Mouse (Mus musculus): ENCODE measurements around the gene Slc35g1.

Slc35g1 gene

DNA sequence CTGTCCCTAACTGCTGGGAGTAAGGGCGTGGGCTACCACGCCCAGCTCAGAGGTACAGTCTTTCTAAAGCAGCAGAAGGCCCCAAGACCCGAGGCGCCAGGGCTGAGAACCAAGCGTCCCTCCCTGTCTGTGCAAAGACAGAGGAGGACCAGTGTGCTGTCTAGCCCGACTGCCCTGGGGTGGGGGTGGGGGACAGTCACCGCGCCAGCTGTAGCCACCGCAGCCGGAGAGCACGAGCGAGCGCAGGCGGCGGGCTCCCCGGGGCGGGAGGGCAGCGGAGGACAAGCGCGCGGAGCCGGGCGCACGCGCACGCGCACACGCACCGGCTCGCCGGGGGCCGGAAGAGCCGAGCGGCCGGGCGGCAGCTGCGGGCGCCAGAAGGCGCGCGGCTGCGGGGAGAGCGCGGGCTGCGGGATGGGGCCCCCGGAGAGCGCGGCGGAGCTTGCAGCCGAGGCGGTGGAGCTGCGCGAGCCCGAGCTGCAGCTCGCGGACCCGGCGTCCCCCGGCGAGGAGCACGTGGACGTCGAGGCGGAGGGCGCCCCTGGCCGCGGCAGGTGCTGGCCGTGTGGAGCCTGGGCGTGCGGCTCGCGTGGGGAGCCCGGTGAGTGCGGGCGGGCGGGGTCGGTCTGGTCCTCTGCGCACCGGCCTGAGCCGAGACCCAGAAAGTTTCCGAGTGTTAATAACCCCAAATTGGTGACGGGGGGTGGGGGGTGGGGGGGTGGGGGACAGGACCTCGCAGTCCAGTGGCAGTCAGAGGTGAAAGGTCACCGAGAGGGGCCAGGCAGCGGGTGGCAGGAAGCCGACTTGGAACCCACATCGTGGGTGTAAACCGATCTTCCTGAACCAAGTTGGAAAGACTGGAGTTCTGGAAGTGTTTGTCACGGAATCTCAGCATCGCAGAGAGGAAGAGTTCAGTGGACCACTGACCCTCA is at the start of gene Slc35g1:
TSS of gene Slc35g1 (plus strand) at position 280 of the 932 bp plus-strand sequence.
- peak; percentile 85 for DNase-seq (ENCODE audit: low read depth, low spot score)

DNA sequence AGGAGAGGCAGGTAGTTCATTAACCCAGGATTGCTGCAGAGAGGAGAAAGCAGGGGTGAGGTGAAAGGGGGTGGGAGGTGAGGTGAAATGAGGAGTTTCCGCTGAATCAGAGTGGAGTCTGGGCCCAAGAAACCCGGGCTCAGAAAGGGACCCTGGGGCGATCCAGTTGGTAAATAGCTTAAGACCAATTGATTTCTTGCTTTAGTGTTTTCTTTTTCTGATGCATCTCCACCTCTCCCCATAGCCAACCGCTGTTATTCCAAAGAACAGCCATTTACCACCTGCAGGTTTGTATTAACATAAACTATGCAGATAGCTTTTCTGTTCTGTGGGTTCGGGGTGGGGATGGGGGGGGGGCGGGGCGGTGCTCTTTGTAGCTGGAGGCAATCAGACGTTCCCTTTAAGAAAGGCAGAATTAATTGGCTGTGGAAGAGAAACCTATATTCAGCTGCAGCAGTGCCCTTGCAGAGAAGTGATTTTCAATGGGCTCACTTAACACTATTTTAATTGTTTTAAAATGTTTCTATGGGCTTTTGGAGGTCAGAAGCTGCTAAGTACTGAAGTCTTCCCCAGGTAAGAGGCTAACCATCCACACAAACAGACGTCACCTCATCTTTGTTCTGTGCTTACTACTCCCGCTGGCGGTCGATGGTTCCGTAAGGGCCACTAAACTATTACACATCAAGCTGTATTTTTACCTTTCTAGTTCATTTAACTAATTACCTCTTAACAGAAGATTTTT is 47.3 kb upstream of the Slc35g1 start:
- DNase-seq (ENCODE audit: low read depth, low spot score) = peak; percentile 99

DNA sequence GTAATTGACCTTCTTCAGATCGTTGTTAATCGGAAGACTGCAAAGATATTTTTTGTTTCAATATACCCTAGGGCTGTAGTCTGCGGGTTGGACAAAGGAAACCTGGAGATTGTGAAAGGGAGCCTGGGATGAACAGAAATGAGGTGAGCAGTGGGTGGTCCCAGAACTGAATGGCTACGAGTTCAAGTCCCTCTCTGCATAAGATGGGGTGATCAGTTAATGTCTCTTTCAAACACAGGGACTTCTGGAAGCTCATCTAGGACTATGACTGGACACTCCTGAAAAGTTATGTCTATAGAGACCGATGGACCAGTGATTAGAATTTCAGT is 46.8 kb upstream of the Slc35g1 start:
- peak; percentile 58 for DNase-seq (ENCODE audit: low read depth, low spot score)

DNA sequence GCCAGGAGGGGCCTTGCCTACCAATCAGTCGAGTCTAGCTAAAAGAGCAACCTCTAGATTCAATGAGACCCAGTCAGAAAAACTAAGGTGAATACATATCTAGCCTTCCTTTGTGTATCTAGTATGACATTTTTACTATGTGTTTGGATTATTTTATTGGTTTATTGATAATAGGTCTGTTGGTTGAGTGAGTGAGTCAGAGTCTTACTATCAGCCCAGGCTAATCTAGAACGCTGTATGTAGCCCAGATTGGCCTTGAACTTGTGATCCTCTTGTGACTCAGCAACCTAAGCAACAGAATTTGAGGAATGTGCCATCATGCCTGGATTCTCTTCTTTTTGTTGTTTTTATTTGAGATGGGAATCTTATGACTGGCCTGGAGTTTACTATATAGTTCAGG is 44.6 kb upstream of the Slc35g1 start:
- DNase-seq (ENCODE audit: low read depth, low spot score) = no peak

DNA sequence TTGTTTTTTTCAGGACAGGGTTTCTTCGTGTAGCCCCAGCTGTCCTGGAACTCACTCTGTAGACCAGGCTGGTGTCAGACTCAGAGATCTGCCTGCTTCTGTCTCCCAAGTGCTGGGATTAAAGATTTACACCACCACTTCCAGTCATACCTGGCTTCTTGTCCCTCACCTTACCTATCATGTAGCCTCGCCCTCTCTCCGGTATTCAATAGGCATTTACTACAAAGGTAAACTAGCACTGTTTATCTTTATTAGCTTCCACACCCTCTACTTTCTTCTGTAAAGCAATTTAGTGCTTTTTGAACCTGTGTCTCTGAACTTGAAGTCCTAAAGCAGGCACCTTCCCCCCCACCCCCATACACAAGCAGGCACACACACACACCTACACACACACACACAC is 44.1 kb upstream of the Slc35g1 start:
- no peak for DNase-seq (ENCODE audit: low read depth, low spot score)

DNA sequence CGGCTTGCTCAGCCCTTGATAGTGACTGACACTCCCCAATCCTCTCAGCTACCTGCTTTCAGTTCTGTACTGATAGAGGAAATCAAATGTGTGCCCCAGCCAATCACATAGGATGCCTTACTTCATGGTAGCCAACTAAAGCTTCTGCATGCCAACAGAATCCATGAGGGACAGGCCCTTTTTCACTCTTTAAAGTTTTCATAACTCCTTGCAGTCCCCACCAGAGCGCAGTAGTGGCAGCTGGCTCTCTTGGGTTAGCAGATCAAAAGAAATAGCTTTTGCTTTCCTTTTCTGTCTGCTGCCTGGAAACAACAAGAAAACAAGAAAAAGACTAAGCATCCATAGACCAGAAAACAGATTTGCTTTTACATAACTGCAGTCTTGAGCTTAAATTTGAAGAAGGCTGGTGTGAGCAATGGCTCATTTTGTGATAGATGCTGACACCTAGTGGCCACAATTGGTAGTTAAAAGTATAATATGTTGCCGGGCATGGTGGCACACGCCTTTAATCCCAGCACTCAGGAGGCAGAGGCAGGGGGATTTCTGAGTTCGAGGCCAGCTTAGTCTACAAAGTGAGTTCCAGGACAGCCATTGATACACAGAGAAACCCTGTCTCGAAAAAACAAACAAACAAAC is 43.2 kb upstream of the Slc35g1 start:
- DNase-seq (ENCODE audit: low read depth, low spot score) = peak; percentile 78

DNA sequence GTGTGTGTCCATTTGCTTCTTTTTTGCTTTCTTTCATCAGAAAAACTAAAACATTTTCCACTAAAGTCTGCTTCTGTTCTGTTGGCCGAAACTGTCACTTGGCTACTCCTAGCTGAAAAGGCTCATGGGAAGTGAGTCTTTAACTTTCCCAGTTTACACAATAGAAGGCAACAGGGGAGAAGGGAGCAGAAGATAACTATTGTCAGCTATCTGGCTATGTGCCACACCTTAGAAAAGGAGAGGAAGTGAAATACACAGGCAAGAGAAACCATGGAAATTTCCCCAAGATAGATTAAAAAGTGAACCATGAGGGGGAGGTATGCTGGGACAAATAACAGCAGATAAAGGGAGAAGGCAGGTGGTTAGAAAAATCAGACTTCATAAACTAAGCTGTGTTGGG is 41.5 kb upstream of the Slc35g1 start:
- peak; percentile 55 for DNase-seq (ENCODE audit: low read depth, low spot score)

DNA sequence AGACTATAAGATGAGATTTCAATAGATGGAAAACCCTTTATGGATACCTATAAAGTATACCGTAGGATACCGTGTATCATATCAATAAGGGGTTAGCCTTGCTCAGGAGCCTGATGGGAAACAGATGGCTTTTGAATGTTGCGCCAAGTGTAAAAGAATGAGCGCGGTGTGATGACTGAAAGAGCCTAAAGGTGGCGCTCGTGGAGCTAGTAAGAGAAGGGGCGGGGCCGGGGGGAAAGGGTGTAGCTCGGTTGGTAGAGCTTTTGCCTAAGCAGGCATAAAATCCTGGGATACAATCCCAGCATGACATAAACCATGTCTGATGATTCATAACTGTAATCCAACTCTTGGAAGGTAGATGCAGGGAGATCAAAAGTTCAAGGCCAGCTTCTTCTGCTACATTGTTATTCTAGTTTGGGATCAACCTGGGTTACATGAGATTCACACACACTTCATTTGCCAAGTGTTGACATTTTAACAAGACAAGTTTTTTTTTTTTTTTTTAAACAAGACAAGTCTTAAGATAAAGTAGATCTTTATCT is 40.9 kb upstream of the Slc35g1 start:
- peak; percentile 86 for DNase-seq (ENCODE audit: low read depth, low spot score)

DNA sequence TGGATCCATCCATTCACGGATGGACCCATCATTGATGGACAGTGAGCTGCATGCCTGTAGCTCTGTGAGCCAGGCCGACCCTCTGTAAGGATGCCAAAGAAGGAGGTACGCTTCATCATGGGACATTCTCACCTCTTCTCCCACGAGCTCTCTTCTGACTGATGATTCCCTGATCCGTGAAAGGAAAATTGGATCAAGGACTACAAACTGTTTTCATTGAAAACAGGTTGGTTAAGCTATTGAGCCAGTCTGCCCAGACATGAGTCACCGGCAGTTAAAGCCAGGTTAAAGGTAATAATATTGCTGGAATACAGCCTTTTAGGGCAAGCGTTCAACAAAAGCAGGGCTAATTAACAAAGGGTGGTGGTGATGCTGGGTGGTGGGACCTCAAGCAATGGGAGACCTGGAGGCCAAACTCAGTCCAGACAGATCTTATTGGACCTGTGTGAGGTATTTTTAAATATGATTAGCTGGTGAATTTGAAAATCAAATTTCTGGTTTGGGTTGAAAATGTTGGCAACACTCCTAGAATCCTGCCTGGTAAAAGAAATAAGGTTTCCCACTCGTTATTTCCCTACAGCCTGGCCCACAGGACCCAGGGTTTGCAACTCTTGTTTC is 39.5 kb upstream of the Slc35g1 start:
- DNase-seq (ENCODE audit: low read depth, low spot score) = no peak

DNA sequence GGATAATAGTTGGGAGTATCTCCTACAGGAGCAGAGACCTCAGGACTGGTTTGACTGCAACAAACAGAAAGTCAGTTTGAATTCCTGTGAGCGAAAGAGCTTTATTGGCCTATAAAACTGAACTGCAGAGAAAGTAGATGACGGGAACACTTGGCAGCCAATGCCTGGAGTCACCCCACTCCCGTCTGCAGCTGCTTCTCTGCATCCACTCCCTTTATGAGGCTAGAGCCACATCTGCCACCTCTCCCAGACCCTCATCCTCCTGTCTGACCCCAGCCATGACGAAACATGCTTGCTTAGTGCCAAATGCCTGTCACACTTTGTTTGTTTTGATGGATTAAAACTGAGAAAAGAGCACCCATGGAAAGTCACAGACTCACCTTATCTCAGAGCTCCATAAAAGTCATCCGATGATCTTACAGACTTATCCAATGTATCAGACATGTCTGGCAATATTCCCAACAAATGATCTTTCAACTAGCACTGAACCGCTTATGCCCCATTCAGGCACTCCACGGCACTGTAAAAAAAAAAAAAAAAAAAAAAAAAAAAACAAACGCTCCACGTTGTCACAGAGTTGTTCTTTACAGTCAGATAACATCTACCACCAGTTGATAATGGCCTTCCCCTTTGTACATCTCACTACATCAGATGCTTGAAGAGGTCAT is 37.7 kb upstream of the Slc35g1 start:
- DNase-seq (ENCODE audit: low read depth, low spot score) = no peak

DNA sequence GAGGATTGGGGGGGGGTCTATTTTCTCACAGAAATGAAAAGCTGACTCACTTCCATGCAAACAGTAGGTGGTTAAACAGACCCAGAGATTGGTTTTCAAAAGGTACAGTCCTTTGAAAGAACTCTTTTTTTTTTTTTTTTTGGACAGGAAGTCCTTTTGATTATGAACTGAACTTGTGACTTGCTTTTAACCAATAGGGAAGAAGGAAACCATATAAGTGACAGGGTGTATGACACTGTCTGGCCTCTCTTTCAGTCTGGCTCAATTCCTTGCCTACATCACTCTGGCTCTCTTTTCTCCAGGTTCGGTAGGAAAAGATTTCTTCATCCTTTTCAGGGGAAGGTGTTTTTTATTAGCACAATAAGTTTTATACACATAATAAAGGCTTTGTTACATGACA is 36.5 kb upstream of the Slc35g1 start:
- DNase-seq (ENCODE audit: low read depth, low spot score) = no peak

DNA sequence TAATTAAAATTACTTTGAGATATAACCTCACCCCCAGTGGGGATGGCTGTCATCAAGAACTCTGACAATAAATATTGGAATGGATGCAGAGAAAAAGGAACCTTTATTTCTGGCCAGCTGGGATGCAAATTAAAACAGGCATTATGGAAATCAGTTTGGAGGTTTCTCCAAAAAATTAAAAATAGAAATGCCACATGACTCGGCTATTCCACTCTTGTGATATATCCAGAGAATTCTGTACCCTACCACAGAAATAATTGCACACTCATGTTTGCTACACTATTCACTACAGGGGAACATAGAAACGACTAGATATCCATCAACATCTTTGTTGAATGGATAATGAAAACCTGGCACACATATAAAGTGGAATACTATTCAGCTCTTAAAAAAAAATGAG is 33.9 kb upstream of the Slc35g1 start:
- DNase-seq (ENCODE audit: low read depth, low spot score) = no peak

DNA sequence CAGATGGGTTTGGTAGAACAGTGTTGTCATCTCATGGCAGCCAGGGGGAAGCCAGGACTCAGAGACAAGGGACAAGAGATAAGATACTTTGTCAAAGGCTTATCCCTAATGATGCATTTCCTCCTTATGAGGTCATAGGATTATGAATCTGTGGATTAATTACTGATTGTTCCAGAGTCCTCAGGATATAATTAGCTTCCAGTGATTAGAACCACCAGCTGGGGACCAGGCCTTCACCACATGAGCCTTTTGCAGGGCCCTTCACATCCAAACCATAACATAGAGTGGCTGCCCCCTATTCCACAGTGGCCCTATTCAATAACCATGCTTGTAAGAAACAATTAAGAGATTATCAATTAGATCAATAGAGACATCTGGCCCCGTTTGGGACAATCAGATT is 32.4 kb upstream of the Slc35g1 start:
- no peak for DNase-seq (ENCODE audit: low read depth, low spot score)

DNA sequence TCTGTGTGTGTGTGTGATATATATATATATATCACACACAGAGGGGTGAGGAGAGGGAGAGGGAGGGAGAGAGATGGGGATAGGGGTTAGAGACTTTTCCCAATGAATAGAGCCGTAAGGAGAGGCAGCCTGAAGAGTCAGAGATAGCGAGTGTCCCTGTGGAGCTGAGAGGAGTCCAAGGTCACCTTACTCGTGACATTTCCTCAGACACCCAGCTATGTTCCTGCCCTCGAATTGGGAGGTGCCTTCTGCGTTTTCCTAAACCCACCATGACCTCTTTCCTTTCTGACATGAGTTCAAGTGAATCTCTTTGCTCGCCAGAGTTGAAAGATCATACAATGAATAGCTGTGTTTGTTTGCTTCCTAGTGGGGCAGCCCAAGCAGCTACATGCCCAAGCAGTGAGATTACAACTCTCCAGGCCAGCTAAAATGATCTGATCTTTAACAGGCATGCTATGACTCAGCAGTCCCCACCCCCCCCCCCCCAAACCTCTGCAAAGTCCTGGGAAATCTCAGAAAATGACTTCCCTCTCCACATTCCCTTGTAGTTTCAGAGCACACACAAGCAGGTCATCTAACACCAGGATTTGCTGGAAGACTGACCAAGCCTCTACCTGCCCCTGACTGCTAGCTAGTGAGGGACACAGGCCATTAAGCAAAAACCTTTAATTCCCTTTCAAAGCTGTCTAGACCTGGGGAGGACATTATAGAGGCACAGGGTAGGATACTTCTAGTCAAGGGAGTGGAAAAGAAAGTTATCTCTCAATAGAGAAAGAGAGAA is 31.7 kb upstream of the Slc35g1 start:
- peak; percentile 71 for DNase-seq (ENCODE audit: low read depth, low spot score)

DNA sequence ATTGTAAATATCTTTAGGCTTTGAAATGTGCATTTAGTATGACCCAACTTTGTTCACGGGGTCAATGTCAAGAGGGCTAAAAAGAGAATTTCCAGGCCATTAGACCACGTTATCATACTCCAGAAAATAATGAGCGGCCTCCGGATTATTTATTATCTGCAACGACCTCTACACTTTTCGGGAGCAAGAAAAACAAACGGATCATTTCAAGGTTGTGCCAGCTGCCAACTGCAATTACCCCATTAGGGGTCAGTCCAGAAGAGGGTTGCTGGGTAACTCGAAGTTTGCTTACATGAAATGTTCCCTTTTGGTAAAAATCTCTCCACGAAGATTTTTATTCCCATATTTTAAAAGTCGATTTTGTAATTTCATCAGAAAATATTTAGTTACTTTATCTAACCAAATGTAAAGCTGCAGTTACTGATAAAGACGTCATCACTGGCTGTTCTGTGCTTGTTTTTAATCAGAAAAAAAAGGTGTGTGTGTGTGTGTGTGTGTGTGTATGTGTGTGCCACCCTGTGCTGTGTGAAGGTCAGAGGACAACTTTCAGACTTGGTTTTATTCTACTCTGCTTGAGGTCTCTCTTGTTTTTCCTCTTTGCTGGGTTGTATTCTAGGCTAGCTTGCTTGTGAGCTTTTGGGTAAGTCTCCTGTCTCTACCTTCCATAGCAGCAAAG is 30.7 kb upstream of the Slc35g1 start:
- DNase-seq (ENCODE audit: low read depth, low spot score) = no peak

DNA sequence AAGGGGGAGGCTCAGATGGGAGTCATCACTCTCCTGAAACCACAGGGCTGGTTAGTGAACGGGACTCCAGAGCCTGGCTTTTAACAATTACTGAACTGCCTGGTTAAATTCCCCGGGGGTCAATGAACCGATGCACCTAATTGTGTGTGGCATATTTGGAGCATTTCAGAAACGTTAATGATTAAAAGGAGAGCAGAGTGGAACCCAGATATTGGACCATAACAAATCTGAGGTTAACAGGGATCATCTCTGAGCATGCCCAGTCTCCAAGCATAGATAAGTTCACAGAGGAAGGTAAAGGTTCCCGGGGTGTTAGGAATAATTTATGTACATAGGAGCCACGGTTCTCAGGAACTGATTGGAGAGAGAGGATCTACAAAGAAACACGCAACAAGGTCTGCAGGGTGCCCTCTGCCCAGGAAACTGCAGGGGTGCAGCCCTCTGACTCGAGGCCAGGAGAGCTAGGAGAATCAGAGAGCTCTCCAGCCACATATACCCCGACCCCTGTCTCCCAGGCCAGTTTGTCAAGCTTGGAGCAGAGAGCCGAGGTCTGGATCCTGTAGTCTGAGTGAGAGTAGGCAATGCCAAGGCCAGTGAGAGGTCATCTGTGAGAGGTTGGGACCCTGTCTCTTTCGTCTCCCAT is 23.2 kb upstream of the Slc35g1 start:
- no peak for DNase-seq (ENCODE audit: low read depth, low spot score)

DNA sequence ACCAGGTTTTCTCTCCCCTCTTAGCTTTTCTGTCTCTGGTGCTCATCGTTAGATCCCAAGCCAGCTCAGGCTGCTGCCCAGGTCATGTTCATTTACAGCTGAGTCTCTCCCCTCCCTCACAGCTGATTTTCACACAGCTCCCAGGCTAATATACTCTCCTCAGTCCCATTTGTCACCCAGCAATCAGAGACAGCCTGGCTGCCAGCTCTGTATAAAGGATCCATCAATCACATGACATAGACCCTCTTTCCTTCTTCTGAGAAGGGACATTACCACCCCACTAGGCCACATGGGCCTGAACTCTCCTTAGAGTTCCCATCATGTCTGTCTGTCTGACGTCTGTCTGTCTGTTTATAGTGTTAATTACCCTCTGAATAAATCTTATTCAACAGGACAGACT is 22.4 kb upstream of the Slc35g1 start:
- no peak for DNase-seq (ENCODE audit: low read depth, low spot score)

DNA sequence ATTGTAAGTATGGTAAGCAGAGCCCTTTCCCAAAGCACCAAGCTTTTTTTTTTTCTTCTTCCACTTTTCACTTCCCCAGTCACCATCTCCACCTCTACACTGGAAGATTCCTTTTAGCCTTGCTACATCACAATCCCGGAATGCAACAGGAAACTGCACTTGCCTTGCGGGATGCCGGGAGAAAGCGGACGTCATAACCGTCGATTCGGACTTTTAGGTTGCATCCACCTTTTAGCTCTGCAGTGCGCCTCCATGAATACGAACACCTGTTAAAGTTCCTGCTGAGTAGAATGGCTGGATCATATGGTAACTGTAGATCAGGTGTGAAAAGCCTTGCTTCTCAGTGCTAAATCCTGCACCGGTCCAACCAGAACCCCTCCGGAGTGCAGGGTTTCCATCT is 12.0 kb upstream of the Slc35g1 start:
- DNase-seq (ENCODE audit: low read depth, low spot score) = peak; percentile 70

DNA sequence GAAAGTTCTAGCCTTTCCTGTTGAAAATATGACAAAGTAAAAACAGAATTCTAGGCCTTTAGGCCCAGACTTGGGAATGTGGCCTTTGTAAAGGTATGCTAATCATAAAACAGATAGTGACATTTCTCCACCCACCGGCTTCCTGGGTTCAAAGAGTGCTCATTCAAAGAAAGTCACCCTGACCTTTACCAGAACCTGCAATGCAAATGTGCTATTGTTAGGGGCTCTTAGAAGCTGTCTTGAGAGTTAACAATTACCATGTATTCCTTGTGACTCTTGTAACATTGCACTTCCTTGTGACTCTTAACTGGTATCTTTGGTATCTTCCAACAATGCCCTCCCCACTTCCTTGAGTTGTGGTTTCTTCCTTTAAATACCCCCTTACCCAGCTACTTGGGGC is 8.8 kb upstream of the Slc35g1 start:
- peak; percentile 84 for DNase-seq (ENCODE audit: low read depth, low spot score)

Data from R1 (cell line).